Mouse (Mus musculus) hindbrain, embryonic 12.5 days (tissue): ENCODE measurements around the gene Tnfrsf13b. TPM values are rescaled to one million over a fixed set of nuclear protein-coding genes. Genes with fewer than 3 reads are reported as not detected.
"Not testable (repeated sequence)": the region's sequence is repeated elsewhere in the genome, so short reads cannot be mapped to it uniquely, and the experiment has no call there.

Experiments used
- ATAC-seq: fragments of 200-750 bp; cut with Nextera tagmentation; 2 replicates; pipeline ENCODE4 v1.8.0; 2017; ENCODE audit warnings: moderate TSS enrichment; ENCODE audit not compliant: low FRiP score
- H3K27ac ChIP-seq: fragments of 300-500 bp; sonication (generic); 2 replicates; pipeline ENCODE4 v1.5.1; 2016; ENCODE audit warnings: mild to moderate bottlenecking
- H3K27me3 ChIP-seq: fragments of 300-500 bp; sonication (generic); 2 replicates; pipeline ENCODE4 v1.6.1; 2016; ENCODE audit warnings: mild to moderate bottlenecking
- H3K36me3 ChIP-seq: fragments of 300-500 bp; sonication (generic); 2 replicates; pipeline ENCODE4 v1.6.1; 2016; ENCODE audit warnings: mild to moderate bottlenecking
- H3K4me1 ChIP-seq: fragments of 300-500 bp; sonication (generic); 2 replicates; pipeline ENCODE4 v1.6.1; 2016
- H3K4me2 ChIP-seq: fragments of 300-500 bp; sonication (generic); replicated peaks from 2 replicates; pipeline ENCODE4 v1.6.1; 2016; ENCODE audit warnings: mild to moderate bottlenecking
- H3K4me3 ChIP-seq: fragments of 300-500 bp; sonication (generic); 2 replicates; pipeline ENCODE4 v1.5.1; 2016; ENCODE audit warnings: mild to moderate bottlenecking
- H3K9ac ChIP-seq: fragments of 300-500 bp; sonication (generic); 2 replicates; pipeline ENCODE4 v1.6.1; 2016; ENCODE audit warnings: mild to moderate bottlenecking, moderate library complexity
- H3K9me3 ChIP-seq: fragments of 300-500 bp; sonication (generic); replicated peaks from 2 replicates; pipeline ENCODE4 v1.6.1; 2016; ENCODE audit warnings: mild to moderate bottlenecking
- WGBS: fragments of 180-500 bp; shearing (Covaris S2); methylation state at CpG from one replicate; pipeline ENCODE4 v1.1.7; 2016; 5-methylcytosine and 5-hydroxymethylcytosine counted together
- polyA plus RNA-seq: library from polyadenylated mRNA; unstranded; fragments of >200 nt; fragmentation: Nextera tagmentation; extraction: Ambion mirVana; gene quantifications from 2 replicates; pipeline ENCODE4 v1.2.1, GENCODE M21; 2016

Tnfrsf13b gene
- polyA plus RNA-seq, 1 experiment from 2014 or later: 1.1 TPM

GRCm38 (mm10) chr11:61180361-61180760 lies 53.8 kb downstream of the Tnfrsf13b start:
- 80% methylated on average over 3 of the region's 3 CpGs for WGBS
- no peak overlapping the region for H3K9ac ChIP-seq
- H3K36me3 ChIP-seq: no peaks in the 10 kb centered on the region
- no peaks in the 10 kb centered on the region for H3K4me1 ChIP-seq
- no peaks in the 10 kb centered on the region for H3K9me3 ChIP-seq
- ATAC-seq: no peak
- H3K4me2 ChIP-seq: no peak overlapping the region
- no peak overlapping the region for H3K27ac ChIP-seq
- no peak overlapping the region for H3K4me3 ChIP-seq
- H3K27me3 ChIP-seq: no peaks in the 10 kb centered on the region

DNA sequence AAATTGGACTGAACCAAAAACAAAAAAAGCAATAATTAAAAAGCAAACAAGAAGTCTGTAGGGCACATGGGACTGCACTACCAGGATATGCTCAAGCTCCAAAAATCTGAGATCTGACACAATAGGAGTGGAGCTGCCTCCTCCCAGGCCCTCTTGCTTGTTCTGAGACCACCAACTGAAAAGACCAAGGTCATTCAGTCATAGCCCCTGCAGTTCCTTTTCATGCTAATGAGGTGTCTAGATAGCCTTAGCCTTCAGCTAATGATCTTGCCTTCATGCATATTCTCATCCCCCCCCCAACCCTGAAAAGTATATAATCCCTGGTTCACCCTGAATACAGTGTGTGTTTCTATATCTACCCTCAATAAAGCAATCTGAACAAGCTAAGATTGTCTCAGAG lies 55.1 kb downstream of the Tnfrsf13b start:
- no peak overlapping the region for H3K27ac ChIP-seq
- no peak overlapping the region for H3K4me3 ChIP-seq
- no peak overlapping the region for H3K4me2 ChIP-seq
- no peaks in the 10 kb centered on the region for H3K36me3 ChIP-seq
- no peak overlapping the region for H3K9ac ChIP-seq
- H3K4me1 ChIP-seq: no peaks in the 10 kb centered on the region
- no peak for ATAC-seq
- H3K9me3 ChIP-seq: no peaks in the 10 kb centered on the region
- no peaks in the 10 kb centered on the region for H3K27me3 ChIP-seq

GRCm38 (mm10) chr11:61183820-61184219 lies 57.3 kb downstream of the Tnfrsf13b start:
- H3K4me2 ChIP-seq: no peak overlapping the region
- H3K36me3 ChIP-seq: no peaks in the 10 kb centered on the region
- H3K9ac ChIP-seq: no peak overlapping the region
- no peak overlapping the region for H3K27ac ChIP-seq
- 74% methylated on average over 1 of the region's 1 CpGs for WGBS
- no peaks in the 10 kb centered on the region for H3K9me3 ChIP-seq
- no peaks in the 10 kb centered on the region for H3K4me1 ChIP-seq
- no peaks in the 10 kb centered on the region for H3K27me3 ChIP-seq
- H3K4me3 ChIP-seq: no peak overlapping the region
- ATAC-seq: no peak

- no peak overlapping the region for H3K9ac ChIP-seq
These were observed 64.2 kb downstream of the Tnfrsf13b start for GRCm38 (mm10) chr11:61190776-61191175.

GRCm38 (mm10) chr11:61192123-61192522 lies 65.6 kb downstream of the Tnfrsf13b start:
- H3K27ac ChIP-seq, H3K9ac ChIP-seq, H3K4me1 ChIP-seq, ATAC-seq, H3K4me2 ChIP-seq, H3K27me3 ChIP-seq, H3K4me3 ChIP-seq, H3K36me3 ChIP-seq, H3K9me3 ChIP-seq: not testable (repeated sequence)
- WGBS: 90% methylated on average over 7 of the region's 10 CpGs

More at GRCm38 (mm10) chr11:61190776-61191175, 64.2 kb downstream of the Tnfrsf13b start:
- Histone ChIP-seq H3K36me3 (no peaks in the 10 kb centered on the region), H3K4me3 (no peak overlapping the region), H3K4me2 (no peak overlapping the region), H3K27ac (no peak overlapping the region), H3K27me3 (no peaks in the 10 kb centered on the region), H3K4me1 (no peaks in the 10 kb centered on the region), H3K9me3 (no peaks in the 10 kb centered on the region)
- 55% methylated on average over 2 of the region's 2 CpGs for WGBS
- ATAC-seq: no peak

DNA sequence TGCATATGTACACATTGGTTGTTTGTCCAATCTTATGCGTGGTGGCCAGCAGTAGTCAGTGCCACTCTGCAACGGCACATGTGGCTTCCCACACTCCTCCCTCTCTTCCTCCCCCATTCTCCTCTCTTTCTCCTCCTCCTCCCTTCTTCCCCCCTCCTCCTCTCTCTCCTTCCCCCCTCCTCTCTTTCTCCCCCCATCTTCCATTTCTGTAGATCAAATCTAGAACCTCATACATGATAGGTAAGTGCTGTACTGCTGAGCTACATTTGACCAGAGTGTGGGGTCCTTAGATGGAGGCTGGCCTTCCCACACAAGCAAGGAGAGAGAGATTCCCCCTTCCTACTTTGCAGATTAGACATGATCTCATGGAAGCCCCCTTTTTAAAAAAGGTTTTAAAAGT lies 66.2 kb downstream of the Tnfrsf13b start:
- no peak for ATAC-seq
- no peaks in the 10 kb centered on the region for H3K4me1 ChIP-seq
- WGBS: 100% methylated on average over 2 of the region's 2 CpGs
- H3K4me2 ChIP-seq: no peak overlapping the region
- no peak overlapping the region for H3K9ac ChIP-seq
- no peak overlapping the region for H3K4me3 ChIP-seq
- no peaks in the 10 kb centered on the region for H3K36me3 ChIP-seq
- H3K27ac ChIP-seq: no peak overlapping the region
- no peaks in the 10 kb centered on the region for H3K9me3 ChIP-seq
- H3K27me3 ChIP-seq: no peaks in the 10 kb centered on the region

GRCm38 (mm10) chr11:61193392-61193791 lies 66.8 kb downstream of the Tnfrsf13b start:
- Histone ChIP-seq H3K27ac (no peak overlapping the region), H3K36me3 (no peaks in the 10 kb centered on the region), H3K9ac (no peak overlapping the region), H3K4me3 (no peak overlapping the region), H3K4me2 (no peak overlapping the region), H3K4me1 (no peaks in the 10 kb centered on the region), H3K27me3 (no peaks in the 10 kb centered on the region), H3K9me3 (no peaks in the 10 kb centered on the region)
- peak; percentile 40; the same call in 1 of the 2 replicates for ATAC-seq
- 10% methylated on average over 9 of the region's 9 CpGs for WGBS

DNA sequence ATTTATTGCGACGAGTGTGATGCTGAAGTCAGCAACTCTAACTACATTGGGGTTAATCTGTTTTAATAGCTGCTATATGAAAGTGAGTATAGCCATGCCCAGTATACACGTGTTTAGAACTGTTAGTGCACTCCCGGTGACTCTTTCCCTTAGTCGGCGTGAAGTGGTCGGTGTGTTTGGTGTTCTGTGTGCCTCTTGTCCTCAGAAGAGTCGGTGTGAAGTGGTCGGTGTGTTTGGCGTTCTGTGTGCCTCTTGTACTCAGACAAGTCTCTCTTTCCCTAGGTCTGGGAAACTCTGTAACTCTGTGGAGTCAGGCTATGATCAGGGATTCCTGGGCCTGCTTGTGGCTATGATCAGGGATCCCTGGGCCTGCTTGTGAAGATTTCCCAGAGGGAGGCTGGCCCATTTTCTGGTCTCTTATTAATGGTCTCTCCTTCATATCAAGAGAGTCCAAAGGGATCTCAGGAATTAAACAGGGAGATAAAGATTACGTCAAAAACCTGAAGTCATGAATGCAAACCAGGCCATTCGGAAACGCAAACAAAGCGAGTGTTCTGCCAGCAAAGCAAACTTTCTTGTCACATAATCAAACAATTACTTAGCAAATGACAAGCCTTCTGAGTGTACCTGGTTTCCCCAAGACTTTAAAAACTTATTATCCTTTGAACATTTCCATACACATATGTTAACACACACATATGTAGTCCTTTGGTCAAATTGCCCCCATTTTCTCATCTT lies 70.2 kb downstream of the Tnfrsf13b start:
- Histone ChIP-seq H3K9me3 (no peaks in the 10 kb centered on the region), H3K4me2 (no peak overlapping the region), H3K9ac (no peak overlapping the region), H3K4me1 (no peaks in the 10 kb centered on the region), H3K36me3 (no peaks in the 10 kb centered on the region), H3K27ac (no peak overlapping the region), H3K4me3 (no peak overlapping the region), H3K27me3 (no peaks in the 10 kb centered on the region)
- no peak for ATAC-seq
- WGBS: 87% methylated on average over 14 of the region's 14 CpGs

DNA sequence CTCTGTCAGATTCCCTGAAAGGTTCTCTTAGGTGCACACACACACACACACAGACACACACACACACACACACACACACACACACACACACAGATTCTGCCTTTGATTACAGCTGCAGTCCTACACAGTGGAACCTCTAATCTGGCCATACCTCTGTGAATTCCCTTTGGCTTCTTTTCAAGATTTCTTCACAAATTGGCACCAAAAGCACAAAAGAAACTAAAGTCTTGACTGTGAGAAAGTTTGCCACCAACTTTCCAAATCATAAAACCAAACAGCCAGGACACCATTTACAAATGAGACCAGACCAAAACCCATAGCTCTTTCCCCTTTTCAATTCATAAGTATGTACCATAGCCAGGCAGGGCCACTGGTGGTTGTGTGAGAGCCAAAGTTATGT lies 71.4 kb downstream of the Tnfrsf13b start:
- ATAC-seq: no peak
- Histone ChIP-seq H3K27me3 (no peaks in the 10 kb centered on the region), H3K9ac (no peak overlapping the region), H3K36me3 (no peaks in the 10 kb centered on the region), H3K27ac (no peak overlapping the region), H3K4me3 (no peak overlapping the region), H3K9me3 (no peaks in the 10 kb centered on the region), H3K4me1 (no peaks in the 10 kb centered on the region), H3K4me2 (no peak overlapping the region)

Other genes with a start within 250 kb of the Tnfrsf13b start
- 41.5 and 46.5 TPM in 2 replicates for gene Tmem11, start 247.5 kb upstream of the Tnfrsf13b start, polyA plus RNA-seq
- 26.7 and 28.3 TPM in 2 replicates for gene Natd1, start 212.0 kb upstream of the Tnfrsf13b start, polyA plus RNA-seq
- 49.9 and 51.0 TPM in 2 replicates for gene Map2k3, start 194.7 kb upstream of the Tnfrsf13b start, polyA plus RNA-seq
- gene Kcnj12, start 104.2 kb upstream of the Tnfrsf13b start, polyA plus RNA-seq: 2.7 and 3.2 TPM in 2 replicates
- gene Usp22, start 48.3 kb downstream of the Tnfrsf13b start, polyA plus RNA-seq: 344 and 354 TPM in 2 replicates
- not detected in 2 replicates for gene Aldh3a1, start 80.8 kb downstream of the Tnfrsf13b start, polyA plus RNA-seq
- 23.7 and 25.9 TPM in 2 replicates for gene Aldh3a2, start 140.7 kb downstream of the Tnfrsf13b start, polyA plus RNA-seq
- gene Slc47a2, start 216.1 kb downstream of the Tnfrsf13b start, polyA plus RNA-seq: not detected in 2 replicates